Mouse (Mus musculus) liver, adult 2 months (tissue): ENCODE results near the gene Cct8l1.

Experiments
- CTCF ChIP-seq: fragments of 200-500 bp; IDR thresholded peaks from 2 replicates; pipeline ENCODE4 v1.5.1; 2011; ENCODE audit warnings: low read depth, low read length, control low read depth
- POLR2A ChIP-seq: fragments of 200-500 bp; IDR thresholded peaks from 2 replicates; pipeline ENCODE4 v1.6.1; 2011; ENCODE audit warnings: low read length, control low read depth; ENCODE audit not compliant: insufficient read depth; ENCODE audit errors: extremely low read depth

GRCm38 (mm10) chr5:25556363-25556762 is 40.5 kb downstream of the Cct8l1 start:
- TF ChIP-seq CTCF (no peak), POLR2A (no peak)
